Mouse (Mus musculus) monocyte, adult 2 months (primary cell): ENCODE measurements around the gene Car8.

ENCODE experiments used
- DNase-seq, 2 experiments: peaks; one replicate each; pipeline ENCODE4 v3.0.0; 2022; ENCODE audit warnings: low spot score in 2 of 2, low read depth in 1 of 2

The Car8 gene

DNA sequence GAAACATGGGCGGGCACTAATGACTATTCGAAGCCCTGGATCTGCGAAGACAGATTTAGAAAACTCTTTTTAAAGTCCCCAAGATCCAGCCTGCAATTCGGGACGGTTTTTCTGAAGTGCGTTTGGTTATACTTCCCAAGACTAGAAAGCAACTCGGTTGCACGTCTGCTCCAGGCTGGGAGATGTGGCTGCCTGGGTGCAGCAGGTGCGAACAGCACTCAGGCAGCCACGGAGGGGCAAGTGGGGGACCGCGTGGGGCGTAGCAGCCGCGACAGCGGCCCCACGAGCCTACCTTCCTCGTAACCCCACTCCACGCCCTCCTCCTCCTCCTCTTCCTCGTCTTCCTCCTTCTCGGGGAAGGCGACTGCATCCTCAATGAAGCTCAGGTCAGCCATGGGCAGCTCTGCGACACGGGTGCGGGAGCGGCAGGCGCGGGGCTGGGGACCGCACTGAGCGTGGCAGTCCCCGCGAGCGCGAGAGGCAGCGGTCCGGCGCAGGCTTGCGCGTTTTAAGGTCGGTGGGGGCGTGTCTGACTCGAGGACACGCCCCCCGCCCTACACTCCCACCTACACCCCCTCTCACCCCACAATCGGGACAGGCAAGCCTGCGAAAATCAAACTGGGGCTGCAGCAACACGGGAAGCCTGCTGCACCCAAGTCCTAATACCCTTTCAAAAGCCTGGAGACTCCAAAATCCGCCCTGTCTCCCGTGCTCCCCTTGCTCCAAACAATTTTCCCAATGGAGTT lies at the start of gene Car8:
Gene Car8 (minus strand): TSS at position 482 of the 746 bp plus-strand sequence.
- no peak for DNase-seq

DNA sequence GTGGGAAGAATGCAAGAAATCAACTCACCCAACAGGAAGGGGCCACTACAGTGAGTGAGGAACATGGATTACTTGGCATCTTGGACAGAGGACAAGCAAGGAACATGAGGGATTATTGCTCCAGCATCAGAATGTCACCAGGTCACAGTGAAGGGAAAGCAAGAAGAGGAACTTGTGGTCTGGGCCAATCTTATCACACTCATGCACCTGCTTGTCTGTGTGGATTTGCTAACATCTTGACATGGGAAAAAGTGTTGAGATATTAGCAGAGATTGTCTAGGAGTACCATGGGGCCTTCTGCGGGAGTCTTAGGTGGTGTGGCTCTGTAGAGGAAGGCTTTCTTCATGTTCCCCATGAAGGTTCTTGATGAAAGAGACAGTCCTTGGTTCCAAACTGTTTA lies 46.1 kb upstream of the Car8 start:
- DNase-seq = no peak

DNA sequence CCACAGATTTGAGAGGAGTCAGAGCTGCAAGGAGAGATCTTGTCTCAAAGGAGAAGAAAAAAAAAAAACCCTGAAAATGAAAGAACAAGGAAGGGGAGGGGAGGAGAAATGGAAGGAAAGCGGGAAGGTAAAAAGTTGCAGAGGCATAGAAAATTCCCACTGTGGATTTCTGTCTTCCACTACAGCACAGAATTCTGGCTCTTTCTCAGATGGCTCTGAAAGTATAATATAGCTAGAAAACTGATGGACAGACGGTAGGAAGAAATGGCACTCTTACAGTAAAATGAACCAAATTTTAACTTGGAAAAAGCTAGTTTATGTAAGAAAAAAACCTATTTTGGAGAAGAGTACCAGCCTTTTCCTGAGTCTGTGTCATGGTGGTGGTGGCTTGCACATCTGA lies 39.3 kb upstream of the Car8 start:
- DNase-seq = no peak

DNA sequence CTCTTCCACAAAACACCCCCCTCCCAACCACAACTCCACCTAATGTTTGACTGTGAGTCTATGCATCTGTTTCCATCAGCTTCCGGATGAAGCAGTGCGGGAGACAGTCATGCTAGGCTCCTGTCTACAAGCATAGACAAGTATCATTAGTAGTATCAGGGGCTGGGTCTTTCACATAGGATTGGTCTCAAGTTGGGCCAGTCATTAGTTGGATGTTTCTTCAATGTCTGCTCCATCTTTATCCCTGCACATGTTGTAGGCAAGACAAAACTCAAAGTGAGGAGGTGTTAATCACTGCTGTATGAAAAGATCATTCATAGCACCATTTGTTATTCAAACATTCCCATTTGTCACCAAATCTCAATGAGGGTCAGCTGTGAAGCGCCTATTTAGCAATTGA lies 11.0 kb upstream of the Car8 start:
- DNase-seq = no peak

DNA sequence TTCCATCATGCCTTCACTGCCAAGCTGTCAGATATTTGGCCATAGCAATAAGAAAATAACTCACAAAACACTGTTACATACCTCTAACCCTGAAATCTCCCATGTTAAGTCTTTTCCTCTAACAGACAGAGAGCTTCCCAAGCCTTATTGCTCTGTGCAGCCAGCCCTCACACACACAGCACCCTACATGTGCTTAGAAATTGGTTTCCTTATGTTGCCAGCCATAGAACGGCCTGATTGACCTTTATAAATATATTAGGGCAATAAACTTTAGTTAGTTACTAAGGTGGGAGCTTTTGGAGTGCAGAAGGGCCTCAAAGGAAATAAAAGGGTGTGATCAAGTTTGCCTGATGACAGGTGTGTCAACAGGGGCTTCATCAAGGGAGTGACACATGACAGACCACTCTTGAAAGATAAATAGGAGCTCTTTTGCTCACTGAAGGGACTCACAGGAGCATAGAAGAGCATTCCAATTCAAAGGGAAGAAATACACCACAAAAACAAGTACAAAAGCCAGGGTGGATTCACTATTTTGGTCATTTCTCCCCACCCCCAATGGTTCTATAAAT lies 6.7 kb upstream of the Car8 start:
- no peak for DNase-seq

DNA sequence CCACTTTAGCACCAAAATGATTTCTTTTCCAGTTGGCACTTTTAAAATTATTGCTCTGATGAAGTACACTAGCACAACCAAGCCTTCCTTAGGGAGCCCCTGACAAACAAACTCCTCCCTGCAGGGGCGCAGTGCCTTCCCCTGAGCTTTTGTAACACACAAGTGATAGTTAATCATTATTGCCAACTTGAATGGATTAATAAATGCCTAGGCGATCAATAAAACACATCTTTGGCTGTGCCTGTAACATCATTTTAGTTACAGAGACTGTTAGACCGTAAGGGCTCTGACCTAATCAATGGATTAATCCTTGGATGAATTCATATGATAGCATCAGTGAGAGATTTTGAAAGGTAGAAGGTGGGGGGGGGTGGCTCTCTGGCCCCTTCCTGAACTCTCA lies 6.2 kb upstream of the Car8 start:
- DNase-seq = no peak

DNA sequence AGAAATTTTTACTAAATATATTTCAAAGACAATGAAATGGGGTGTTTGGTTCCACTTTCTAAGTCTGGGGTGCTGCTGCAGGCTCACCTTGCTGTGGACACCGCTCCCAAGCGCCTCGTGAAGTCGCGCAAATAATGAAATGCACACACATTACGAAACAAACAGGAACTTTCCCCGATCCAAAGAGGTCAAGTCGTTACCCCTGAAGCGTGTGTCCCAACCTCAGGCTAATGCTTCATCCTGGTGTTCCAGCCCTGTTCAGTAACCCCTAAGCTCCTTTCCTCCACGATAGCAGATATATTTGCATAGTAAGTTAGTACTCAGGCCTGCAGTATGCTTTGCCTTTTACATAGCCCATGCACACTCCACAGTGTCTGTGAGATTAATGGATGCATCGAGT lies 858 bp upstream of the Car8 start:
- no peak for DNase-seq

DNA sequence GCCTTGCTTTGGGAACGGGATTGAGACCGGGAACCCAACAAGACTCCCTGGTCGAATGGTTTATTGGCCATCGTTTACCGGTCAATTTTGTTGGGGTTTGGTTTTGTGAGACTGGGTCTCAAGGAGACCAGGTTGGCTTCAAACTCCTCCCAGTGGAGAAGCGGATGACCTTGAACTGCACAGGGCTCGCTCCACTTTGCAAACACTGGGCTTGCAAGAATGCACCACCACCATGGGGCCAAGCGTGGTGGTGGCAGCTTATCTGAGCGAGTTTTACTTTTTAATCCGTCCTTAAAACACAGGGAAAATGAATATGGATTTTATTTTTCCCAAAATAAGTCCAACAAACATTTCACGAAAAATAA lies 447 bp upstream of the Car8 start:
- no peak for DNase-seq

DNA sequence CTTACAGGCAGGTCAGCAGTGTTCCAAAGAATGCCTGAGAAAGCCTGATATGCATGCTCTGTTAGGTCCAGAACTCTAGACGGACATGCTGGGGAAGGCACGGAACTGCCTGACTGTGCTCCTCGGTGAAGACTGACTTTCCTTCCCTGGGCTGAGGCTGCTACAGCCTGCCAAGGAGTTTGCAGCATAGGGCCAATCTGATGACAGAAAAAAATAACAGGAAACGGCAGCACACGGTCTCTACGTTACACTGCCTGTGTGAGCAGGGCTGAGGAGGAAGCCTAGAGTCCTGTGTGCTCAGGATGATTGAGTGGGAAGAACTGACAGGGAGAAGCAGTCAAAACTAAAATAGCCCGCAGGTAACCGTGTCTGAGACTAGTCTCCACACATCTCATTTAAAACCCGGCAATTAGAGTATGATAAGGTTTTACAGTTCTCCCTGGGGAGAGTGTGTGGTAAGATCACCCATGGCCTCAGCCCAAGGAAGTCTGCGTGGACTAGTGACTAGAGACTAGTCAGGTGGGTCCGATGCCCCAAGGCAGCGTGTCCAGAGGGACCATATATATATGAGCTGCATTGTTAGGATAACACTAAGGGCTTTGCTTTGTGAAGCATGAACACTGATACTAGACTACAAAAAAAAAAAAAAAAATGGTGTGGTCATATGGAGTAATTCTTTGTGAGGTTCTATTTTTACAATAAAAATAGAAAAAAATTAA lies 6.3 kb downstream of the Car8 start:
- DNase-seq = no peak

DNA sequence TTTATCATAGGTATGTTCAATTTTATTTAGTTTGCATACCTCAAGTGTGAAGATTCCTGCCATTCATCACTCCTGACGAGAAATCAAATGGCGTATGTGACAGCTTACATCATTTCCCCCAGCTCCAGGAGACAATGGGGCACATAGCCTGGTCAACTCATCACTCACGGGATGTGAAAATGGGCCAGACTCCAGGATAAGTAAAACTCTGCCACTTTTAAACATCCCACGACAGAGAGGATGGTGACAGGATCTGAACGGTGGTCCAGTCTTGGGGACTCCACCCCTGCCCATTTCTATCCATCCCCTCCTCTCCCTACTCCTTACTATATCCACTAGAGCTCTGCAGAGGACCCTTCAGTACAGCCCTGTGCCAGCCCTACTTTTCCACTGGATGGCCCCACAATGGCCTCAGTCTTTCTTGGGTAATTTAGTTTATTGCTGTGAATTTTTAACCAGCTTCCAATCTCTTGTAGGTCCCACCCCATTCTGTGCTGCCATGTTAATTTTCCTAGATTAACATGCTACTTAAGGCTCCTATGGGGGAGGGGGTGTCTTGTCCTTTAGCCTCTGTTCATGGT lies 7.5 kb downstream of the Car8 start:
- no peak for DNase-seq

DNA sequence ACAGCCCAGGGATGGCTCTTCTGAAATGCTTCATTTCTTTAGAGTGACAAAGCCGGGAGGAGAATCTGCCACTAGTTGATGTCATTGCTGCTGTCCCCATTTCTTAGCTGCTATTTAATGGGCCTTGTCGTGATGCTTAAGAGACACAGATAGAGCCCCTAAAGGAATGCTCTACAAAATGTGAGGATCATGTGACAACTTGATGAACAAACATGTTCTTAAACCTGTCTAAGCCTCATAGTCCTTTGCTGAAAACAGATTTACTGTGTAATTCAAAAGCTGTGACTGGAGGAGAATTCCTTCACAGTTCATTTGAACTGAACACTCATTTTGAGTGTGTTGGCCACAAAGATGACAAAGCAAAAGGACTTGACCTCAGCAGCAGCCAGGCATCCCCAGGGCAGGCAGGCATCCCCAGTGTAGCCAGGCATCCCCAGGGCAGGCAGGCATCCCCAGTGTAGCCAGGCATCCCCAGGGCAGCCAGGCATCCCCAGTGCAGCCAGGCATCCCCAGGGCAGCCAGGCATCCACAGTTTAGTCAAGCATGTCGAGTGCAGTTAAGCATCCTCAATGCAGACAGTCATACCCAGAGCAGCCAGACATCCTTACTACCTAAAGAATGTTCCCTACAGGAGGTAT lies 9.1 kb downstream of the Car8 start:
- no peak for DNase-seq

DNA sequence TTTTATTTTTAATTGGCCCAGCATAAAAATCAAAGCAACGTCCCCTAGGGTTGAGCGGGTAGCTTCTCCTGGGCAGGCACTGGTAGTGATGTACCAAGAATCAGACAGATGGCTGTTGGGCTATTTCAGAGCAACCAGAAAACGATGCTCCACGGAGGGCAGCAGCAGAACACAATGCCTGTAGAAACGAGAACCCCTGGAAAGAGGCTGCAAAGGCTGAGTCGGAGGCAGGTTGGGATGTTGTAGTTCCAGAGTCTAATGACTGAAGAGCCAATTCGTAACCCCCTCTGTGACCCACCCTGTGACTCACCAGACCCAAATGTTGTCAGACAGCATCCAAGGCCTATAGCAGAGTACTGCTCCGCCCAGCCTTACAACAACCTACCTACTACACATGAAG lies 19.9 kb downstream of the Car8 start:
- DNase-seq = no peak

DNA sequence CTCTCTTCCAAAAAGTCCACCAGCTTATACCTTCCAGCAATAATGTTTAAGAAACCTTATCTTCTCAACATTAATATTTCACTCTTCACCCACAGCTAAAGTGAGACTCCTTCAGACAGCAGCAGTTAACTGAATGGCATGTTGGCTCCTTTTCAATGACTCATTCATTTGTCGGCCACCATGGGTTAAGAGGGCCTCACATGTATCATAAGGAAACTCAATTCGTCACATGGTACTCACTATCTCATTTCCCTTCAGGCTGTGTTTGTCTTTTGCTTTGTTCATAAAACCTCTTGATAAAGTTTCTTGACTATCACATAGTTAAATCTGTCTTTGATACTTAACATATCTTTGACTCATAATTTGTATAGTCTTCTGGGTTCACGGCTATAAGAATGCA lies 20.8 kb downstream of the Car8 start:
- DNase-seq = no peak

DNA sequence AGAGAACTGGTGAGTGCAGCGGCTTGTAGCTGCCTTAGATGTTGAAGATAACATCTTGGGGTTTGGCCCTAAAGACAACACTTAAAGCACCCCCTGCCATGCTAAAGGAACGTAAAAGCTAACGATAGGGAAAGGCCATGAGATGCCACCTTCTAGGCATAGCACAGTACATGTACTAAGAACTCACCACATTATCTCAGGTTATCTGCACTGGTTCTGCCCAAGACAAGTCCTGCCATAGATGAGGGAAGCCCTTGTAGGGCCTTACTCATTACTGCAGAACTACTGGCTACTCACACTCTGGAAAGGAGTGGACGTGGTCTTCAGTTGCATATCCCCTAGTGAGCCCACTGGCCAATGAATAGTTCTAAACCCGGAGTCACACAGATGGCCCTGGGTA lies 21.6 kb downstream of the Car8 start:
- DNase-seq = no peak

DNA sequence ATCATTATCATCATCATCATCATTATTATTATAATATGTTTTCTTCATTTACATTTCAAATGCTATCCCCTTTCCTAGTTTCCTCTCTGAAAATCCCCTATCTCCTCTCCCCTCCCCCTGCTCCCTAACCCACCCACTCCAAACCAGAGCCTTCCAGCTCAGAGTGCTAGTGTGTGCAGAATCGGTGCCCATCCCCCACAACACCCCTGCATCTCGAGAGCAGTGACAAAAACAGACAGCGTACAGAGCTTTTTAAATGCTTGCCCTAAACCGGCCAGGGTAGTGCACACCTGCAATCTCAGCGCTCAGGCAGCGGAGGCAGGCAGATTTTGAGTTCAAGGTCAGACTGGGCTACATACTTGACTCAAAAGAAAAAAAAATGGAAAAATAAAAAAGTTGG lies 22.3 kb downstream of the Car8 start:
- DNase-seq = no peak

DNA sequence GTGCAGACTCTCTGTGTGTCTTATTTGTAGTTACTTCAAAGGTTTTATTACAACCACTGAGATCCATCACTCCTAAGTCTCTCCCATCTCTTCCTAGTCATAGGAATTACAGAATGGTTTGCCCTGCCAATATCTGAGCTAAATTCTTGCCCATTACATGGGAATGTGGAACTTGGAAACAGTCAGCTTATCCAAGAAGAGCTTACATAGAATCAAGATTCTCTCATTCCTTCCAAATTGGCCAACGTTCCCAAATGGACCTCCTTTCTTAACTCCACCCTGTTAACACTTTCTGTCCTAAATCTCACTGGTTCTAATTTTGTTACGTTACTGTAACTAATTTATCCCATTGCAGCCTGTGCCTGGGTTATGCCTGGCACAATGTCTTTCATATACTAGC lies 25.2 kb downstream of the Car8 start:
- DNase-seq = no peak

DNA sequence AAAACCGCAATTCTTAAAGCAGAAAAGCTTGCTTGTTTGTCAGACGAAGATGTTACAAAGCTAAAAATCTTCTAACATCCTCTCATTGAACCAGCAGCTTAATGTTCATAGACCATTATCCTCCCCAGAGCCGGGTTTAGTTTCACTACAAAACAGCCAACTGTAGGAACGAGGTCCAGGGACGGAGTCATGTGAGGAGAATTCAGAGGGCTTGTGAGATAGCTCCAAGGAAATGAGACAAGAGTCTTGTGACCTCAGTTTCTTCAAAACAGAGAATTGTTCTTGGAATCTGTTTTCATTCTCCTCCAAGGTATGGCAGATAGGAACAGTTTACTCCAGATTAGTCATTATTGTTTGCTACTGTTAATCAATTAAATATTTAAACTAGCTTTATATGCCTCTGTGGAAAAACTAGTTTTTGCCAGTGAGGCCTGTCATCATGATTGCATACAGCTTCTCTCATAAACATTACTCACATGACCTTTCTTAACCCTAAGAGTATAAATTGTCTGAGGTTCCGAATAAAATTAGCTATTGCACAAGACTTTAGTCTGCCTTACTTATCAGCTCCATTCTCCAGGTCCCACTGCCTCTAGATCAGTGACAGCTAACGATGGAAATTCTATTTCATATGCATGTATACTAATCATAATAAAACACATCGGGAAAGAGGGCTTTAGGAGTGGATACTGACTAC lies 25.8 kb downstream of the Car8 start:
- DNase-seq = no peak

DNA sequence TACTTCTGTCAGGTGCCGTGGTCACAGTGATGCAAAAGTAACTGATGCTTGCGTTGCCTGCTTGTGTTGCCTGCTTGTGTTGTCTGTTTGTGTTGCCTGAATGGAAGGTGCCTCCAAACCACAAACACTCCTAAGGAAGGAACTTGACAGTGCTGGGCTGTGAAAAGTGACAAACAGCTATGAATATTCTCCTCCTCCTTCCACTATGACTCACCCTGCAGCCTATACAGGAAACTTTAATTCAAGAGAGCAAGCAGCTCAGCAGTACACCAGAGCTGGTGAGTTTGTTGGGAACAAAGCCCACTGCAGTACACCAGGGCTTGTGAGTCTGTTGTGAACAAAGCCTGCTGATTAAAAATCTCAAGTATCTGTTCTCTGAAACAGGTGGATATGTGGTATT lies 28.4 kb downstream of the Car8 start:
- DNase-seq = no peak

DNA sequence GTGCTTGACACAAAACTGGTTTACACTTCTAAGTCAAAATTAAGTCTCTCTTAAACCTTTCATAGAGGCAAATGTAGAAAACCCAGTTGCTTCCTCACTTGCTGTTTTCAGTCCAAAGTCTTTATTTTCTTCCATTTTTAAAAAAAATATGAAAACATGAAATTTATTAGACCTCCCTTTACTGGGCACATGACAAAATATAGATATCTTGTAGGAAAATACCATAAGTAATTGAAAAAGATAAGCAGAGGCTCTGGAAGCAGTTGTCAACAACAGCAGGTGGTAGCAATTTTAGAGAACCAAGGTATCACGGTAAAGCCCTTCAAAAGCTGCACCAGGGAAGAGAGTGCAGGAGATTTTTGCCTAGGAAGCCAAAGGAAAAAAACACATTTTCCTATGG lies 30.9 kb downstream of the Car8 start:
- no peak for DNase-seq

DNA sequence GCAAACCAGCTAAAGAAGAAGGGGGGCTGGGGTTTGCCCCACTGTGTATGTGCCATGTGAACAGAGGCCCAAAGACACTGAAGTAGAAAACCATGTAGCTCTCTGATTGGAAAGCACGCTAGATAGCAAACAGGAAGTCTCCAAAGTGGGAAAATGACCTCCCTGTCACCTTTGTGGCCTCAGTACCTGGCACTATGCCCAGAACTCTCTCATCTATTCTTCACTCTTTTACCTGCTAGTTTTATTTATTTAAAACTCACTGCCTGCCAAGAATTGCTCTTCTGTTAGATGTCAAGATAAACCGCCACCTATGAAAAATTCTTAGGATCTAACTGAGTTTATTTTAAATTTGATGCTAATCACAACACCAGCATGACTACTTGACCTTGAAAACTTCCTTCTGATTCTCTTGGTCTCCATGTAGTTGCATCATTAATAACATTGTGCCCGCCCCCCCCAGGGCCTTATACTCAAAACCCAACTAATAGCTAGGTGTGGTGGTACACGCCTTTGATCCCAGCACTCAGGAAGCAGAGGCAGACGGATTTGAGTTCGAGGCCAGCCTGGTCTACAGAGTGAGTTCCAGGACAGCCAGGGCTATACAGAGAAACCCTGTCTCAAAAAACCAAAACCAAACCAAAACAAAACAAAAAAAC lies 31.8 kb downstream of the Car8 start:
- no peak for DNase-seq
